Mouse (Mus musculus) mammary gland, adult 2 months (tissue): ENCODE measurements around the gene Upk2. TPM values are rescaled to one million over a fixed set of nuclear protein-coding genes. Genes with fewer than 3 reads are reported as not detected.

ENCODE experiments used
- polyA plus RNA-seq: library from polyadenylated mRNA; depleted of rRNA; stranded (reverse); fragments of >200 nt; gene quantifications from 2 replicates; pipeline ENCODE4 v1.2.3, GENCODE M21; 2012; ENCODE audit warnings: low replicate concordance; rRNA removed

The Upk2 gene
- 20.9 and 24.8 TPM in 2 replicates for polyA plus RNA-seq

DNA sequence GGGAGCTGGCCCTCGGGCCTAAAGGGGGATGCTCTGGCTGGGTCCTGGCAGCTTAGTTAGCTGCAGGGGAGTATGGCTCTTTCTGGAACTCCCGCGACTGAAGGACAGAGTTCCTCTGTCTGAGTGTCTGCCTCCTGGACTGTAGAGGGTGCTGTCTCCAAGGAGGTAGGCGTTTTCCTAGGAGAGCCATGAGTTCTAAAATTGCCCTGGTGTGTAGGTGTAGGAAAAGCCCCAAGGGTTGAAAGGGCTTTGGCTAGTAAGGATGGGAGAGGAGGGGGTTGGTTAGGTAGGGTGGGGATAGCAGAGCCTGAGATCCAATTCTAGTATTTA, at the start of gene Upk2:
TSS of gene Upk2 (minus strand) at position 86 of the 330 bp plus-strand sequence.

DNA sequence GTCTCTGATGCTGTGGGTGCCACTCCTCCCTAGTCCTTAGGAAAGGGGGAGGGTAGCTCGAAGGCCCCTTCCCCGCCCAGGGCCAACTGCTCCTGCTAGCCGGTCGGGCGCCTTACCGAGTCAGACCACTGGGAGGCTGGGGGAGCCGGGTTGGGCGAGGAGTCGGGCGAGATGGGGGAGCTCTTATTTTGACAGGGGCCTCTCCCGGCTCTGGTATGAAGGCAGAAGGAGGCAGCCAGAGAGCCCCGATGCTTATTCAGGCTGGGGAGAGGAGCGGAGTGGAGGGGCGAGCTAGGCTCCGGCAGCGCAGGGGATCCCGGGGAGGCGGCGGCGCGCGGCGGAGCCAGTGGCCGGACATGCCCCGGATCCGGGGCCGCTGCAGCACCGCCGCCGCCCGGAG, 27.8 kb upstream of the Upk2 start, which contains the start of gene Bcl9l:
TSS of gene Bcl9l (plus strand) at position 274 of the 400 bp plus-strand sequence.

DNA sequence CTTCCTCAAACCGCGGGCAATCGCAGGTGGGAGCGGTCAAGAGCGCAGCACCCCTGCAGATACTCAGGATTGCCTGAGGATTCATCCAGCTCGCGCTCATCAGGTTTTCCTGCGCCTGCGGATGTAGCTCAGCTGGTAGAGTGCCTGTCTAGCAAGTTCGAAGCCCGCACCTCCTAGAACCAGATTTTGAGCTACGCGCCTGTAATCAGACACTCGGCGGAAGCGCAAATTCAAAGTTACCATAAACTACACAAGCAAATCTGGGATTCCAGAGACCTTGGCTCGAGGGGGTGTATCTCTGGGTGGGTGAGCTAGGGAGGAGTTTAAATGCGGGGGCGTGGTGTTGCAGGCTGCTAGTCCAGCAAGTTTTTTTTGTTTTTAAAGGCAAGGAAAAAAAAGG, 13.8 kb downstream of the Upk2 start, which contains the start of gene Foxr1:
TSS of gene Foxr1 (minus strand) at position 176 of the 400 bp plus-strand sequence.

GRCm38 (mm10) chr9:44418519-44419385, 36.0 kb downstream of the Upk2 start, which contains the start of gene Ccdc84:
Ccdc84 (minus strand) TSS chr9:44418569.

GRCm38 (mm10) chr9:44406906-44407751, 47.6 kb downstream of the Upk2 start, which contains the start of the genes Rps25 and Trappc4:
Rps25 (plus strand) TSS chr9:44407139.
Trappc4 (minus strand) TSS chr9:44407600.

Other genes with a start within 250 kb of the Upk2 start
- 16.5 and 18.5 TPM in 2 replicates for gene Cbl, start 220.9 kb downstream of the Upk2 start, polyA plus RNA-seq
- gene Ccdc153, start 214.3 kb downstream of the Upk2 start, polyA plus RNA-seq: not detected in 2 replicates
- 0.18 and 0.29 TPM in 2 replicates for gene Pdzd3, start 203.5 kb downstream of the Upk2 start, polyA plus RNA-seq
- gene Nlrx1, start 186.4 kb downstream of the Upk2 start, polyA plus RNA-seq: 23.6 and 24.3 TPM in 2 replicates
- gene Abcg4, start 166.4 kb downstream of the Upk2 start, polyA plus RNA-seq: 4.3 and 5.5 TPM in 2 replicates
- 25.9 and 36.6 TPM in 2 replicates for gene Hinfp, start 149.3 kb downstream of the Upk2 start, polyA plus RNA-seq
- gene C2cd2l, start 134.7 kb downstream of the Upk2 start, polyA plus RNA-seq: 59.1 and 101 TPM in 2 replicates
- gene Dpagt1, start 129.0 kb downstream of the Upk2 start, polyA plus RNA-seq: 54.1 and 77.4 TPM in 2 replicates
- gene H2afx, start 120.3 kb downstream of the Upk2 start, polyA plus RNA-seq: 39.0 and 130 TPM in 2 replicates
- 41.3 and 52.7 TPM in 2 replicates for gene Hmbs, start 110.7 kb downstream of the Upk2 start, polyA plus RNA-seq
- 26.4 and 29.7 TPM in 2 replicates for gene Vps11, start 93.3 kb downstream of the Upk2 start, polyA plus RNA-seq
- 31.4 and 39.4 TPM in 2 replicates for gene Hyou1, start 75.5 kb downstream of the Upk2 start, polyA plus RNA-seq
- gene Slc37a4, start 58.1 kb downstream of the Upk2 start, polyA plus RNA-seq: 34.7 and 86.3 TPM in 2 replicates
- gene Rps25, start 47.8 kb downstream of the Upk2 start, polyA plus RNA-seq: 108 and 225 TPM in 2 replicates
- gene Trappc4, start 47.4 kb downstream of the Upk2 start, polyA plus RNA-seq: 51.8 and 55.7 TPM in 2 replicates
- 33.4 and 39.0 TPM in 2 replicates for gene Ccdc84, start 36.4 kb downstream of the Upk2 start, polyA plus RNA-seq
- 0.22 TPM in 1 of 2 replicates, not detected in the other for gene Foxr1, start 13.8 kb downstream of the Upk2 start, polyA plus RNA-seq
- gene Bcl9l, start 27.8 kb upstream of the Upk2 start, polyA plus RNA-seq: 47.0 and 115 TPM in 2 replicates
- 30.5 and 43.7 TPM in 2 replicates for gene Cxcr5, start 106.9 kb upstream of the Upk2 start, polyA plus RNA-seq
- 15.0 and 19.0 TPM in 2 replicates for gene Ddx6, start 149.9 kb upstream of the Upk2 start, polyA plus RNA-seq
- not detected in 2 replicates for gene Treh, start 218.3 kb upstream of the Upk2 start, polyA plus RNA-seq